Mouse (Mus musculus) MEL (cell line): ENCODE results near the gene AI182371. TPM values are rescaled to one million over a fixed set of nuclear protein-coding genes. Genes with fewer than 3 reads are reported as not detected.

Experiments used
- DNase-seq: peaks from one replicate; pipeline ENCODE4 v3.0.0; 2011; ENCODE audit warnings: low read depth, low spot score
- H3K27ac ChIP-seq: 2 replicates; pipeline ENCODE4 v1.5.1; 2012; ENCODE audit warnings: low read depth, mild to moderate bottlenecking, control low read depth, low read length, moderate library complexity; ENCODE audit not compliant: control insufficient read depth
- H3K27me3 ChIP-seq, 2 experiments: fragments of 150-350 bp in 1 of 2; sonication (generic) in 1 of 2; 2 replicates each; pipeline ENCODE4 v1.6.1; 2012; ENCODE audit warnings: low read length in 2 of 2, mild to moderate bottlenecking in 2 of 2, improper control_type of control experiment in 1 of 2, moderate library complexity in 1 of 2; ENCODE audit not compliant: insufficient read depth in 2 of 2, control insufficient read depth in 1 of 2
- H3K36me3 ChIP-seq, 2 experiments: 2 replicates each; pipeline ENCODE4 v1.6.1; 2012 to 2014; ENCODE audit warnings: low read length in 2 of 2, improper control_type of control experiment in 1 of 2, inconsistent platforms in 1 of 2, mild to moderate bottlenecking in 1 of 2; ENCODE audit not compliant: insufficient read depth in 2 of 2, control insufficient read depth in 1 of 2
- H3K4me1 ChIP-seq, 2 experiments: fragments of 150-350 bp in 1 of 2; sonication (generic) in 1 of 2; 2 replicates each; pipeline ENCODE4 v1.6.1; 2012; ENCODE audit warnings: low read length in 2 of 2, improper control_type of control experiment in 1 of 2, mild to moderate bottlenecking in 1 of 2; ENCODE audit not compliant: insufficient read depth in 2 of 2, control insufficient read depth in 1 of 2
- H3K4me3 ChIP-seq, 2 experiments: fragments of 150-350 bp in 1 of 2; sonication (generic) in 1 of 2; 2 replicates each; pipeline ENCODE4 v1.5.1; 2012; ENCODE audit warnings: low read depth in 2 of 2, low read length in 2 of 2, mild to moderate bottlenecking in 2 of 2, moderate library complexity in 2 of 2, control low read depth in 1 of 2, improper control_type of control experiment in 1 of 2; ENCODE audit not compliant: control insufficient read depth in 1 of 2, insufficient read depth in 1 of 2
- H3K79me2 ChIP-seq: 2 replicates; pipeline ENCODE4 v1.6.1; 2012; ENCODE audit warnings: mild to moderate bottlenecking, low read length, moderate library complexity; ENCODE audit not compliant: control insufficient read depth, poor library complexity, insufficient read depth
- H3K9ac ChIP-seq: 2 replicates; pipeline ENCODE4 v1.6.1; 2012; ENCODE audit warnings: low read depth, mild to moderate bottlenecking, control low read depth, low read length, moderate library complexity; ENCODE audit not compliant: control insufficient read depth, poor library complexity, severe bottlenecking
- H3K9me3 ChIP-seq: fragments of 150-350 bp; sonication (generic); replicated peaks from 2 replicates; pipeline ENCODE4 v1.6.1; 2012; ENCODE audit warnings: mild to moderate bottlenecking, low read length, improper control_type of control experiment, moderate library complexity; ENCODE audit not compliant: insufficient read depth
- BHLHE40 ChIP-seq: IDR thresholded peaks from 2 replicates; pipeline ENCODE4 v1.6.1; 2012; ENCODE audit warnings: low read depth, mild to moderate bottlenecking, inconsistent platforms, low read length, improper control_type of control experiment, borderline replicate concordance
- CTCF ChIP-seq, 3 experiments: IDR thresholded peaks in 2 of 3; conservative IDR thresholded peaks in 1 of 3; 2 replicates each; pipeline ENCODE4 v1.5.1; 2011 to 2012; ENCODE audit warnings: low read length in 3 of 3, low read depth in 2 of 3, mild to moderate bottlenecking in 2 of 3, improper control_type of control experiment in 1 of 3, inconsistent platforms in 1 of 3, mixed read lengths in 1 of 3, moderate library complexity in 1 of 3; ENCODE audit not compliant: control insufficient read depth in 1 of 3, insufficient read depth in 1 of 3, poor library complexity in 1 of 3, severe bottlenecking in 1 of 3
- ELF1 ChIP-seq: IDR thresholded peaks from 2 replicates; pipeline ENCODE4 v1.6.1; 2014; ENCODE audit warnings: low read depth, mild to moderate bottlenecking, inconsistent platforms, low read length, improper control_type of control experiment, moderate library complexity
- EP300 ChIP-seq, 2 experiments: IDR thresholded peaks; 2 replicates each; pipeline ENCODE4 v1.6.1; 2011; ENCODE audit warnings: improper control_type of control experiment in 2 of 2, low read length in 2 of 2, low read depth in 1 of 2, mild to moderate bottlenecking in 1 of 2
- ETS1 ChIP-seq: IDR thresholded peaks from 2 replicates; pipeline ENCODE4 v1.6.1; 2012; ENCODE audit warnings: low read depth, mild to moderate bottlenecking, inconsistent platforms, low read length, improper control_type of control experiment, moderate library complexity
- GATA1 ChIP-seq: IDR thresholded peaks from 2 replicates; pipeline ENCODE4 v1.6.1; 2011; ENCODE audit warnings: low read depth, low read length, improper control_type of control experiment
- HCFC1 ChIP-seq: IDR thresholded peaks from 2 replicates; pipeline ENCODE4 v1.6.1; 2012; ENCODE audit warnings: low read depth, mild to moderate bottlenecking, inconsistent platforms, low read length, improper control_type of control experiment, moderate library complexity
- KAT2A ChIP-seq: conservative IDR thresholded peaks from 2 replicates; pipeline ENCODE4 v1.6.1; 2012; ENCODE audit warnings: low read depth, low read length, improper control_type of control experiment, inconsistent platforms
- MAX ChIP-seq: IDR thresholded peaks from 2 replicates; pipeline ENCODE4 v1.6.1; 2011; ENCODE audit warnings: low read length, improper control_type of control experiment
- MEF2A ChIP-seq: IDR thresholded peaks from 2 replicates; pipeline ENCODE4 v1.6.1; 2014; ENCODE audit warnings: low read depth, mild to moderate bottlenecking, inconsistent platforms, low read length, improper control_type of control experiment; ENCODE audit not compliant: poor library complexity, insufficient replicate concordance, severe bottlenecking; ENCODE audit errors: extremely low read depth
- MYB ChIP-seq: IDR thresholded peaks from 2 replicates; pipeline ENCODE4 v1.6.1; 2011; ENCODE audit warnings: mild to moderate bottlenecking, low read depth, low read length, improper control_type of control experiment
- NELFE ChIP-seq: IDR thresholded peaks from 2 replicates; pipeline ENCODE4 v1.6.1; 2011; ENCODE audit warnings: low read depth, low read length, improper control_type of control experiment
- NRF1 ChIP-seq: IDR thresholded peaks from 2 replicates; pipeline ENCODE4 v1.6.1; 2014; ENCODE audit warnings: low read depth, mild to moderate bottlenecking, inconsistent platforms, low read length, improper control_type of control experiment, moderate library complexity; ENCODE audit not compliant: poor library complexity, insufficient read depth, severe bottlenecking
- POLR2A ChIP-seq, 2 experiments: IDR thresholded peaks; 2 replicates each; pipeline ENCODE4 v1.6.1; 2011 to 2012; ENCODE audit warnings: low read length in 2 of 2, mild to moderate bottlenecking in 2 of 2, control low read depth in 1 of 2, improper control_type of control experiment in 1 of 2, low read depth in 1 of 2, moderate library complexity in 1 of 2; ENCODE audit not compliant: control insufficient read depth in 1 of 2, insufficient read depth in 1 of 2, poor library complexity in 1 of 2
- POLR2AphosphoS5 ChIP-seq: IDR thresholded peaks from 2 replicates; pipeline ENCODE4 v1.6.1; 2012; ENCODE audit warnings: low read depth, borderline replicate concordance, mild to moderate bottlenecking, inconsistent platforms, low read length, moderate library complexity, mixed read lengths
- RCOR1 ChIP-seq: IDR thresholded peaks from 2 replicates; pipeline ENCODE4 v1.6.1; 2012; ENCODE audit warnings: low read depth, mild to moderate bottlenecking, inconsistent platforms, low read length, improper control_type of control experiment
- SIN3A ChIP-seq: IDR thresholded peaks from 2 replicates; pipeline ENCODE4 v1.6.1; 2012; ENCODE audit warnings: low read length, improper control_type of control experiment, inconsistent platforms
- UBTF ChIP-seq: IDR thresholded peaks from 2 replicates; pipeline ENCODE4 v1.6.1; 2012; ENCODE audit warnings: low read depth, mild to moderate bottlenecking, inconsistent platforms, low read length, improper control_type of control experiment, moderate library complexity, borderline replicate concordance; ENCODE audit not compliant: insufficient read depth
- USF1 ChIP-seq: IDR thresholded peaks from 2 replicates; pipeline ENCODE4 v1.6.1; 2014; ENCODE audit warnings: low read depth, mild to moderate bottlenecking, inconsistent platforms, low read length, improper control_type of control experiment, moderate library complexity
- ZC3H11A ChIP-seq: IDR thresholded peaks from 2 replicates; pipeline ENCODE4 v1.6.1; 2012; ENCODE audit warnings: low read depth, mild to moderate bottlenecking, inconsistent platforms, low read length, improper control_type of control experiment
- ZMIZ1 ChIP-seq: IDR thresholded peaks from 2 replicates; pipeline ENCODE4 v1.6.1; 2012; ENCODE audit warnings: low read depth, mild to moderate bottlenecking, inconsistent platforms, low read length, improper control_type of control experiment, moderate library complexity
- ZNF384 ChIP-seq: IDR thresholded peaks from 2 replicates; pipeline ENCODE4 v1.6.1; 2012; ENCODE audit warnings: low read depth, mild to moderate bottlenecking, inconsistent platforms, low read length, improper control_type of control experiment
- polyA plus RNA-seq, 2 experiments: library from polyadenylated mRNA; stranded (reverse) in 1 of 2; unstranded in 1 of 2; fragments of >175 nt in 1 of 2; fragments of >200 nt in 1 of 2; gene quantifications; 2 replicates each; pipeline versions ENCODE4 v1.2.1 to v1.2.4; 2012; ENCODE audit warnings: low replicate concordance in 2 of 2, low read depth in 1 of 2; ENCODE audit not compliant: insufficient read length in 2 of 2, insufficient read depth in 1 of 2, missing spikeins in 1 of 2
- total RNA-seq: library from RNA; depleted of rRNA; stranded (reverse); fragments of 300-350 nt; gene quantifications from 2 replicates; pipeline ENCODE4 v1.2.3, GENCODE M21; 2012; rRNA removed

Gene AI182371
- total RNA-seq (0.12 TPM in 1 of 2 replicates, not detected in the other), polyA plus RNA-seq (under 1 TPM in 1 of 2 experiments, not detected in 1; 0.40 TPM)

- Histone ChIP-seq H3K27ac (no peak within 1 kb of the TSS), H3K79me2 (no peaks in the 10 kb centered on the region)
Observed at GRCm38 (mm10) chr2:35101443-35101842, at the start of gene AI182371. Gene AI182371 (minus strand): TSS chr2:35101543.

GRCm38 (mm10) chr2:35148806-35149205, 47.5 kb upstream of the AI182371 start:
- TF ChIP-seq MYB (no peak), USF1 (no peak), NRF1 (no peak), NELFE (no peak), RCOR1 (no peak), ELF1 (no peak)
- Histone ChIP-seq H3K4me3 (no peak overlapping the region), H3K36me3 (peaks cover 0 to 13% of the 10 kb centered on the region in 2 experiments; a peak in 2 of 4 replicates), H3K4me1 (no peaks in the 10 kb centered on the region), H3K79me2 (no peaks in the 10 kb centered on the region), H3K27ac (no peak overlapping the region), H3K9ac (no peak overlapping the region), H3K9me3 (no peaks in the 10 kb centered on the region), H3K27me3 (no peaks in the 10 kb centered on the region)
- DNase-seq, result no peak

More at GRCm38 (mm10) chr2:35101443-35101842, at the start of gene AI182371:
- no peak for TF ChIP-seq SIN3A
- no peak for TF ChIP-seq UBTF
- TF ChIP-seq MAX, result no peak
- no peak for TF ChIP-seq EP300 (IDR thresholded peaks at IDR 0.05; ENCODE audit: low read depth in 1 of 2, low read length in 2 of 2)
- TF ChIP-seq CTCF (IDR thresholded peaks at IDR 0.05 in 2 of 3, conservative IDR thresholded peaks at IDR 0.05 in 1 of 3; ENCODE audit: control insufficient read depth in 1 of 3, insufficient read depth in 1 of 3, low read depth in 2 of 3, low read length in 3 of 3, poor library complexity in 1 of 3, severe bottlenecking in 1 of 3), result no peak
- no peak for TF ChIP-seq NELFE
- TF ChIP-seq POLR2A (IDR thresholded peaks at IDR 0.05; ENCODE audit: control insufficient read depth in 1 of 2, insufficient read depth in 1 of 2, low read depth in 1 of 2, low read length in 2 of 2, poor library complexity in 1 of 2), result no peak
- TF ChIP-seq ETS1, result no peak
- TF ChIP-seq GATA1, result no peak
- no peak for TF ChIP-seq MEF2A
- no peak for TF ChIP-seq NRF1
- no peak for TF ChIP-seq ZMIZ1
- no peak for TF ChIP-seq KAT2A
- no peak for TF ChIP-seq POLR2AphosphoS5
- TF ChIP-seq BHLHE40, result no peak
- TF ChIP-seq ZC3H11A, result no peak
- TF ChIP-seq HCFC1, result no peak
- no peak for TF ChIP-seq RCOR1
- no peak for TF ChIP-seq ZNF384
- Histone ChIP-seq H3K4me1 (peaks cover 0 to 3% of the 10 kb centered on the region in 2 experiments; a peak in 1 of 4 replicates), H3K9me3 (no peaks in the 10 kb centered on the region), H3K27me3 (no peaks in the 10 kb centered on the region), H3K4me3 (no peak within 1 kb of the TSS), H3K9ac (no peak within 1 kb of the TSS), H3K36me3 (peaks cover 0 to 2% of the 10 kb centered on the region in 2 experiments; a peak in 1 of 4 replicates)
- no peak for DNase-seq
